Mouse (Mus musculus): ENCODE measurements at regions not wholly inside any gene's neighbourhood (a gene's known extent, or its start where the extent isn't known, plus 50 kb on each side); places are given as distances from the start of the nearest gene placed in this dataset.
"Not testable (repeated sequence)": the region's sequence is repeated elsewhere in the genome, so short reads cannot be mapped to it uniquely, and the experiment has no call there.

DNA sequence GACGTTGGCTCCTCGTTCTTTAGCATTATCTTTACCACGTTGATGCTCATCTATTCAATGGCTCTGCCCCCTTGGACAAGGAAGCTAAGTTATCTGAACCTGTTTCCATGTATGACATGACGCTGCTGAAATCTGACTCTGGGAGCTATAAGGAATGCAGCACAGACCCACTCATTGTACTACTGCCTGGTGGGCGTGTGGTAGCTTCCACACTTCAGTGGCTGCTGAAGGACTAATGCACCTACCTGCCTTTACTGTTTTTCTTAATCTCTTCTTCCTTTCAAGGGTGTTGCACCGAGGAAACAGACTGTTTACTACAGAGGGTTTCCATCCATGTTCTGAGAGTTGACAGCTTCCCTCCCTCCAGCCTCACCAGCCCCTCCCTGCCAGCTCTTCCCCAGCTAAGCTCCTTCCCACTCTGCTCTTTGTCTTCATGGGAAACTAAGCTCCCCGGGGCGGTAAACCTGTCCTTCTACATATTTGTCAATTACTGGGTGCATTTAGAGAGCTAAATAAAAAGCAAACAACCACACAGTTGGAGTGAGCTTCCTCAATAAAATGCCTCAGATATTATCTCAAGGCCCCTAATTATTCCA, 59.3 kb upstream of the Cdk6 start:
- H3K4me2 ChIP-seq (ENCODE audit: low read depth, low read length, poor library complexity, severe bottlenecking); H3K4me3 ChIP-seq (ENCODE audit: low read depth, low read length); H3K36me3 ChIP-seq (ENCODE audit: insufficient read depth, low read length); DNase-seq (ENCODE audit: low spot score); H3K27me3 ChIP-seq (ENCODE audit: insufficient read depth, low read length); ATAC-seq (ENCODE audit: low FRiP score); H3K9ac ChIP-seq (replicated peaks; ENCODE audit: low read length, poor library complexity, severe bottlenecking); H3K4me1 ChIP-seq (ENCODE audit: insufficient read depth, low read length); H3K9me3 ChIP-seq (ENCODE audit: low read length); H3K27ac ChIP-seq (ENCODE audit: low read depth, low read length): not testable (repeated sequence)
- 66% methylated on average over 8 of the region's 8 CpGs for WGBS

- Histone ChIP-seq H3K4me2 (ENCODE audit: low read depth, low read length, poor library complexity, severe bottlenecking) (no peak overlapping the region), H3K36me3 (ENCODE audit: insufficient read depth, low read length) (no peaks in the 10 kb centered on the region), H3K27ac (ENCODE audit: low read depth, low read length) (no peak overlapping the region), H3K9me3 (ENCODE audit: low read length) (no peaks in the 10 kb centered on the region), H3K9ac (replicated peaks; ENCODE audit: low read length, poor library complexity, severe bottlenecking) (no peak overlapping the region), H3K4me1 (ENCODE audit: insufficient read depth, low read length) (no peaks in the 10 kb centered on the region), H3K27me3 (ENCODE audit: insufficient read depth, low read length) (no peaks in the 10 kb centered on the region), H3K4me3 (ENCODE audit: low read depth, low read length) (no peak overlapping the region)
- 90% methylated on average over 3 of the region's 3 CpGs for WGBS
- DNase-seq (ENCODE audit: low spot score) (no peak), ATAC-seq (ENCODE audit: low FRiP score) (no peak)
- TF ChIP-seq CTCF (IDR thresholded peaks at IDR 0.05) = 0 out of 2 replicates have a peak, but pooled peaks have one; percentile 7
These were observed 58.2 kb upstream of the Cdk6 start for GRCm38 (mm10) chr5:3283083-3283482.

DNA sequence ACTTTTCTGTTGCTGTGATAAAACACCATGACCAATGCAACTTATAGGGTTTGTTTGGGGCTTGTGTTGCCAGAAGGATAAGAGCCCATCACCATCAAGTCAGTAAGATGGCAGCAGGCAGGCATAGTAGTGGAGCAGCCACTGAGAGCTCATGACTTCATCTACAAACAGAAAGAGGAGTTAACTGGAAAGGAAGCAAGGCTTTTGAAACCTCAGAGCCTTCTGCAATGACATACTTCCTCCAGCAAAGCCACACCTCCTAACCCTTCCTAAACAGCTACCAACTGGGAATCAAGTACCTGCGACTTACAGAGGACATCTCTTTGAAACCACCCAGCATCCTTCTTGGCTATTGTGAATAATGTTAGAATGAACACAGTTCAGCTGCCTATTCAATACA, 57.0 kb upstream of the Cdk6 start:
- not testable (repeated sequence) for ATAC-seq (ENCODE audit: low FRiP score); H3K4me1 ChIP-seq (ENCODE audit: insufficient read depth, low read length); DNase-seq (ENCODE audit: low spot score); H3K9me3 ChIP-seq (ENCODE audit: low read length); H3K4me2 ChIP-seq (ENCODE audit: low read depth, low read length, poor library complexity, severe bottlenecking); H3K36me3 ChIP-seq (ENCODE audit: insufficient read depth, low read length); H3K9ac ChIP-seq (replicated peaks; ENCODE audit: low read length, poor library complexity, severe bottlenecking); H3K4me3 ChIP-seq (ENCODE audit: low read depth, low read length); H3K27ac ChIP-seq (ENCODE audit: low read depth, low read length); H3K27me3 ChIP-seq (ENCODE audit: insufficient read depth, low read length)
- WGBS = 96% methylated on average over 1 of the region's 1 CpGs

- not testable (repeated sequence) for H3K9me3 ChIP-seq (ENCODE audit: low read length); H3K4me2 ChIP-seq (ENCODE audit: low read depth, low read length, poor library complexity, severe bottlenecking); H3K9ac ChIP-seq (replicated peaks; ENCODE audit: low read length, poor library complexity, severe bottlenecking); H3K27ac ChIP-seq (ENCODE audit: low read depth, low read length); H3K4me3 ChIP-seq (ENCODE audit: low read depth, low read length); ATAC-seq (ENCODE audit: low FRiP score); H3K36me3 ChIP-seq (ENCODE audit: insufficient read depth, low read length); H3K4me1 ChIP-seq (ENCODE audit: insufficient read depth, low read length); H3K27me3 ChIP-seq (ENCODE audit: insufficient read depth, low read length)
- DNase-seq (ENCODE audit: low spot score) = peak; percentile 31
- 15% methylated on average over 8 of the region's 8 CpGs for WGBS
These were observed 51.3 kb upstream of the Cdk6 start for GRCm38 (mm10) chr5:3289991-3290417.
